Mouse (Mus musculus) T-helper 17 cell (primary cell): ENCODE results near the gene Pomc.
"Not testable (repeated sequence)": the region's sequence is repeated elsewhere in the genome, so short reads cannot be mapped to it uniquely, and the experiment has no call there.

Experiments used
- in situ Hi-C, 2 experiments: fragments of 300-600 bp; cut with MboI, MseI; formaldehyde crosslinking; loops; 1 replicate in 1 of 2; 2 replicates in 1 of 2; pipeline ENCODE4 v1.15.1; 2025; ENCODE audit warnings: high pct_unique_total_duplicates in 2 of 2

The Pomc gene

DNA sequence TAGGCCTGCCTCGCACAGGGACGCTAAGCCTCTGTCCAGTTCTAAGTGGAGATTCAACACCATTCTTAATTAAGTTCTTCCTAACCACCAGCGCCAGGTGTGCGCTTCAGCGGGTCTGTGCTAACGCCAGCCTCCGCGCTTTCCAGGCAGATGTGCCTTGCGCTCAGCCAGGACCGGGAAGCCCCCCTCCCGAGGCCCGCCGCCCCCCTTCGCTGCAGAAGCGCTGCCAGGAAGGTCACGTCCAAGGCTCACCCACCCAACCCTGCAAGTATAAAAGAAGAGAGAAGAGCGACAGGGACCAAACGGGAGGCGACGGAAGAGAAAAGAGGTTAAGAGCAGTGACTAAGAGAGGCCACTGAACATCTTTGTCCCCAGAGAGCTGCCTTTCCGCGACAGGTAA is at the start of gene Pomc:
TSS of gene Pomc (plus strand) at position 301 of the 400 bp plus-strand sequence.
- in situ Hi-C loops, result no loop called here

DNA sequence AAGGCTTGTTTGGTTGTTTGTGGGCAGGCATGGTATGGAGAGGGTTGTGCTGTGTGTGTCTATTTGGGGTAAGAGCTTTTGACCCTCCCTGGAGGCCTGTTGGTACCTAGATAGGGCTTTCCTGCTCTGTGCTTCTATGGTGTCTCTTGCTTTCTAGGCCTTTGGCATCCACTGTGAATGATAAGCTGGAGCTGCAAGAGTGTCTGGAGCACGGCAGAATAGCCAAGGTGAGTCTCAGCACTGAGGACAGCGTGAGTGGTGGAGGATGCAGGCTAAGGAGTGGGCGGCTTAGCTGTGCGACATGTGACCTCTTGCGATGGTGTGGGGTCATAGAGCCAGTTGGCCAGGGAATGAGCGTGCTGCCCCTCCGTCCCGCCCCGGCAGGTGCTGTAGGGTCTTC is 49.3 kb upstream of the Pomc start:
- in situ Hi-C loops, result no loop called here

DNA sequence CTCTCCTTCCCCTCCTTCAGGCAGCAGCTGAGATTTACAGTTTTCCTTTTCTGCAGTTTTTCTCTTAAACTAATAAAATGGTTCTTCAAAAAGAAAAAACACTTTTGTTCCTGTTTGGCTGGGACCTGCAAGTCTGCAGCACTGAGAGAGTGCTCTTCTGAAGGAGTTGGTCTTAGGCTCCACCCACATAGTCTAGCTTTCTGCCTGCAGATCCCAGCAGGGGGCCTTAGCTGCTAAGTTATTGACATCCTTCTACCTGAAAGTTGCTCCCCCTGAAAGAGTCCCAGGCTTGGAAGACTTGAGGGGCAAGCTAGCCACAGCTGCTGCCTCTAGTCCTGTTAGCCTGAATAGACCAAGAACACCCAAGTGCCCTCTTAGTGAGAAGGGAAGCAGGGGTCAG is 48.4 kb upstream of the Pomc start:
- in situ Hi-C loops, result no loop called here

DNA sequence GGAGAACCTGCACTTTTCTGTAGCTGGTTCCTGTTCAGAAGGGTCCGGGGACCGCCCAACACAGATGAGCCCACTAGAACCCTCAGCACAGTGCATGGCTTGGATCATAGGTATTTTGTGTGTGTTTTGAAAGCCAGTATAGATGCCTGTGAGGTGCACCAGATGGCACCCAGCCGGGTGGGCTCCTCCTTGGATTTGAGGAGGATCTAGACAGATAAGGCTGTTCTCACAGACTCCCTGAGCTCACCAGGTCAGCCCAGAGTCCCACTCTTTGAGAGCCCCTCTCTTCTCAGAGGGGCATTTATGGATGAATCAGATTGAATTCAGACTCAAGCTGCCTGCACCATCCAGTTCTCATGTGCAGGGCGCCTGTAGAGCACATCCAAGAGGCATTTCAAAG is 47.7 kb upstream of the Pomc start:
- in situ Hi-C loops, result no loop called here

DNA sequence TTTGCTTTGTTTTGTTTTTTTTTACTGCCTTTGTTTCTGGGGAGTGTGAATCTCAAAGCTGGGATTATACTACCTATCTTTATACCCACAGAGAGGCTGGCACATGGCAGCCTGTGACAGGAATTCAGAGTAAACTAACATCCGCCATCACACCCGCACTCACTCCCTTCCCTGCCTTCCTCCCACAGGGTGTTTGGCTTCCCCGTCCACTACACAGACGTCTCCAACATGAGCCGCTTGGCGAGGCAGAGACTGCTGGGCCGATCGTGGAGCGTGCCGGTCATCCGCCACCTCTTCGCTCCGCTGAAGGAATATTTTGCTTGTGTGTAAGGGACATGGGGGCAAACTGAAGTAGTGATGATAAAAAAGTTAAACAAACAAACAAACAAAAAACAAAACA is 47.3 kb upstream of the Pomc start:
- in situ Hi-C loops, result no loop called here

DNA sequence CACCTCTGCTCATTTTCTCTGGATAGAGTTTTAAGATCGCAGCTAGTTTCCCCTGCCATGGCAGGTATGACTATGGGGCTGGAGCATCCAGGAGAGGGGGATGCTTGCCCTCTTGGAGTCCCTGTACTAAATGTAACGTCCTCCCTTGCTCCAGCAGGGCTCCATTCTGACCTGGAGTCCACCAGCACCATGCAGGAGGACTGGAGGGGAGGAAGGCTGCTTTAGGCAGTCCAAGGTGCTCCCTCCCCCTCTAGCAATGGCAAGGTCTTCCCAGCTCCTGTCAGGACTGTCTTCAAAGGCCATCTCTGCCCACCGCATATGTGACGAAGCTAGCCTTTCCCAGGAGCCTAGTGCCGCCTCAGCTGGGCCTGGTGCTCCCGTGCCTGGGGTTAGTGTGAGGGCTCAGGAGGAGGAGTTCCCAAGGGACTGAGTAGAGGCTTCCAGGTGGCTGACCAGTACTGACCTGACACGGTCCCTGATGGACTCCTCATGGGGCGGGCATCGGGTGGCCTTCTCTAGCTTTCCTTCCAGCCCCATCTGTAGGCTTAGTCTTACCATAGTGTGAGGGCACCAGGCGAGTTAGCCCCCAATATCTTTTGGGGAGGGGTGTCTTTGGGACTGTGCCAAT is 44.2 kb upstream of the Pomc start:
- in situ Hi-C loops, result no loop called here

DNA sequence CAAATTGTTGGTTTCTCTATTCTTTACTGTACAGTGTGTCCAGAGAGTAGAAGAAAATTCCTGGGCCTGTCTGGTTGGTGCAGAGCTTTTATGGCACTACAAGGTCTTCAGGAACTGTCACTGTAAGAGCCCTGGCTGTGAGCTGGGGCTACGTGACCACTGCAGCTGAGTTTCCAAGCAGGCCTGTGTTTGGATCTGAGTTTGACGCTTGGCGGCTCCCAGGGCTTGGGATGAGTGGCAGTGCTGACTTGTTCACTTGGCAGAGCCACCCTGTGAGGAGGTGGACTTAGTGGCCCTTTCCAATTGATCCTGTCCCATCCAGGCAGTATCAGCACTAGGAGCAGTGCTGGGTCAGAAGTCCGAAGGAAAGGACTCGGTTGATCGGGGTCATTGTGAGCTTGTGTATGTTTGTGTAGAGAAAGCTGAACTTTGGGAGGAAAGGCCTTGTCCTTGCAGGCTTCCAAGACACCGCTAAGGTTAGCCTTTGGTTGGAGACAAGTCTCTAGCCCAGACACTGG is 42.9 kb upstream of the Pomc start:
- in situ Hi-C loops, result no loop called here

DNA sequence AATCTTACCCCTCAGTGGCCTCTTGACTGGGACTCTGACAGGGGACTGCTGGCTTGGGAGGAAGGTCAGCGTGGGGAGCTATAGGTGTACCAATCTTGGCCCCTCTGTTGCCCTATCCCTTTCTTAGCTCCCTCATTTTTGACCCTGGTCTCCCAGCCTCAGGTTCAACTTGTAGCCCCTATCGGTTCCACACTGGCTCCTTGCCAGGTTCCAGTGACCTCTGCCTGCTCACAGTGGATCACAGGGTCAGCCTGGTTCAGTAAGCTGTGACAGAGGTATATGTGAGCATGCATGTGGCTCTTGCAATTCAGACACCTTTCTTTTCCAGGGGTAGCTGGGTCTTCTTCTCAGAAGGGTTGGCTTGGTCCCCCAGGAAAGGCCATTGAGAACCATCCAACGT is 38.9 kb upstream of the Pomc start:
- in situ Hi-C loops, result no loop called here

DNA sequence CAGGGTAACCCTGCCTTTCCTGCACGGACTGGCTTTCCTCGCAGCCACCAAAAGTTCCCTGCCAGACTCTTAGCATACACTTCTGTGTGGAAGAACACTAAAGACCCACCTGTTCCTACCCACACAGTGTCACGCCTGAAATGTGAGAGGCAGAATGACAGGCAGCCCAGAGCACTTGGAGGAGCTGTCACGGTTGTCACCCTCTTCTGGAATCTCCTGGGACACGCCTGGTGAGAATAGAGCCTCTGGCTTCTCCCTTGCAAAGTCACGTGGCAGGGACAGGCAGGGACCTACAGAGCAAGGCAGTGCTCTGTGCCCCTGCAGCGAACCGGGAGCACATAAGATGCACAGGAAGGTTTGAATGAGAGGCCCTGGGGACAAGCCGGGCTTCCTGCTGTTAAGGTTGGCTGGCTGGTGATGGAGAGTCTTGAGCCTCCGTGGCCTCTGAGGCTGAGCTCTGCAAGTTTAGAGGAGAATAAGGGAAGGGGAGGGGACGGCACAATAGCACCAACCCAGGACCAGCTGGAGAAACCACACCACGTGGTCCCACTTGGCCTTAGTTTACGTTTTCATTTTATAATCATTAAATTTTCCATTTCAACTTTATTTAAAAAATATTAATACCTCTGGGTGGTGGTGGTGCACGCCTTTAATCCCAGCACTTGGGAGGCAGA is 36.9 kb upstream of the Pomc start:
- in situ Hi-C loops, result no loop called here

DNA sequence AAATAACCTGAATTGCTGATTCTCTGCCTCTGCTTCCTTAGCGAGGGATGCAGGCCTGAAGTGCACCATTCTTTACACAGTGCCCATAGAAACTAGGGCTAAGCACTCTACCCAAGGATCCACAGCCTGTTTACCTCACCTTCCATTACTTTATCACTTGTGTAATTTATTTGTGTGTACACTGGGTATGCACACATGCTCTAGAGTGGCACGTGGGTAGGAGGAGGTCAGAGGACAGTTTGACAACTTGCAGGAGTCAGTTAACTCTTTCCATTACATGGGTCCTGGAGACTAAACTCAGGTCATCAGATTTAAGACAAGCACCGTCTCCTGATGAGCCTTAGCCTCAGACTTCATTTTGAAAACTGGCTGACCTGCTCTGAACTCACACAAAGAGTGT is 36.2 kb upstream of the Pomc start:
- in situ Hi-C loops, result no loop called here

DNA sequence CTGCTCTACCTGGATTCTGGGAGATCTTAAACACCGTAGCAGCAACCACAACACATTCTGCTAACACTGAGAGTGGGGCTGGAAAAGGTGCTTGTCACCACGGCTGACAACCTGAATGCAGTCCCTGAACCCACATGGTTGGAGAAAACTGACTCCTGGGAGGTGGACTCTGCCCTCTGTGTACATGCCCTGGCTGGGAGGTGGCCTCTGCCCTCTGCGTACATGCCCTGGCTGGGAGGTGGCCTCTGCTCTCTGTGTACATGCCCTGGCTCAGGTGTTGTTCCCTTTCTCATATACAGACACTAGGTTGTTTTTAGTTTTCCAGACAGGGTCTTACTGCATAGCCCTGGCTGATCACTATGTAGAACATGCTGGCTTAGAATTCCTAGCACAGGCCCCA is 35.3 kb upstream of the Pomc start:
- in situ Hi-C loops, result no loop called here

DNA sequence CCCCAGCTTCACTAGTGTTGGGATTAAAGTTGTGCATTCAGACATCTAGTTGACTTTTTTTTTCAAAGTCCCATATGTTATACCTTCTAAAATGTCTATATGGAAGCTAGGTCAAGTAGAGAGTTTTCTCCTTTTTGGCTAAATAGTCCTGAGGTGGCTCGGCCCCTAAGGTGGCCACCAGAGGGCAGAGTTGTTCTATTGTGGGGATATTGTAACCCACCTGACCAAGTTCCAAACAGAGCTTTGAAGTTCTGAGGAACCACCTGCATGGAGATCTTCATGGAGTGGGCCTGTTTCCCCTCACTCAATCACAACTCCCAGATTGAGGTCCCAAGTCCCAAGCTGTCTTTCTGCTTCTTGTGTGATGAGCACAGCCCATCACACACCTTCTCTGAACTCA is 28.6 kb upstream of the Pomc start:
- in situ Hi-C loops, result loop anchor here (5.0 kb wide), 2 partner anchors 151 to 161 kb away; no protein-coding TSS in a partner anchor

DNA sequence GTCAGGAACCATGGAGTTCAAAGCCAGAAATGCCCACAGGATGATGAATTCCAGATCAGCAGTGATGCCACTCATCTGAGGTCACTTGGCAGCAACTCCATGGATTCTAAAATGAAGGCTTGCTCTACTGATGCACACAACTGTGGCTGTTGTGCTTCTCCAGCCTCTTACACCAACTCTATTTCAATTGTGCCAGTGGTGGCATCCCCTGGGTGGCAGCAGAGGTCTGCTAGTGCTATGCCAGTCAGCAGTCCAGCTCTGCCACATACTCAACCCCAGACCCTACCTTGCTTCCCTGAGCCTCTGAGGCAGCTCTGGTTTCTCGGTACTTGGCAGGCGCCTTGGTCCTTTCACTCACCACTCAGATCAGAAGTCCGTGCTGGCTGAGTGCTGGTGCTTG is 25.9 kb upstream of the Pomc start:
- in situ Hi-C loops, result loop anchor here (5.0 kb wide), 2 partner anchors 148 to 158 kb away; no protein-coding TSS in a partner anchor

DNA sequence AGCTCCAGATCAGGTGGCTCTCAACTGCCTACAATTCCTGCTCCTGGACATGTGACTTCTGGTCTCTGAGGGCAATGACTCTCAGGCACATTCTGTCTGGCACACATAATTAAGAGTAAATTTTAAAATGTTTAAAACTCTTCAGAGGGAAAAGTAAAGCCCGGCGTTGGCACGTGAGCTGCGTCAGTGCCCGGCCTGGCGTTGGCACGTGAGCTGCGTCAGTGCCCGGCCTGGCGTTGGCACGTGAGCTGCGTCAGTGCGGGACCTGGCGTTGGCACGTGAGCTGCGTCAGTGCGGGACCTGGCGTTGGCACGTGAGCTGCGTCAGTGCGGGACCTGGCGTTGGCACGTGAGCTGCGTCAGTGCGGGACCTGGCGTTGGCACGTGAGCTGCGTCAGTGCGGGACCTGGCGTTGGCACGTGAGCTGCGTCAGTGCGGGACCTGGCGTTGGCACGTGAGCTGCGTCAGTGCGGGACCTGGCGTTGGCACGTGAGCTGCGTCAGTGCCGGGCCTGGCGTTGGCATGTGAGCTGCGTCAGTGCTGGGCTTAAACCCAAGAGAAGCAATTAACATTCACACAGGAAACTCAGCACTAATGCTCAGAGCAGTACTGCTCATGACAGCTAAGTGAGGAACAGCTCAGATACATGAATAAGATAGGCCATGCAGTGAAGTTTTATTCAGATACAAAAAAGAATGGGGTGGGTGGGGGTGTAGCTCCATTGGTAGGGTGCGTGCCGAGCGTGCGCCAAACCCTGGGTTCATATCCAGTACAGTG is 24.5 kb upstream of the Pomc start:
- in situ Hi-C loops, result not testable (repeated sequence)

DNA sequence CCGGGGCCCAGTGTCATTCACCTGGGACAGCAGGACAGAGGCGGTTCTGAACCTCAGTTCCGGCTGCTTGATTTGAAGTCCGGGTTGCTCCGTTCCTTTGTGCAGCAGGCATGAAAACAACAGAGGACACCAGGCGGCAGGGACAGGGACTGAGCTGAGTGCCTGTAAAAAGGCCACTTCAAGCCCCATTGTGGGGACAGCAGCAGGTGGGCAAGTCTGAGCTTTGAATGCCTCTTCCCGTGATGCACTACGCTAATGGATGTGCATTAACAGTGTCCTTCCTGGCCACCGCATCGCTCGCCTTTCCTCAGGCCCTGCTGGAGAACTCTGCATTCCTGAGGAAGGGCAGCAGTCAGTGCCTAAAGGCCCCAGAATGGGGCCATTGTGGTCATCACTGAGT is 12.7 kb upstream of the Pomc start:
- in situ Hi-C loops, result no loop called here

DNA sequence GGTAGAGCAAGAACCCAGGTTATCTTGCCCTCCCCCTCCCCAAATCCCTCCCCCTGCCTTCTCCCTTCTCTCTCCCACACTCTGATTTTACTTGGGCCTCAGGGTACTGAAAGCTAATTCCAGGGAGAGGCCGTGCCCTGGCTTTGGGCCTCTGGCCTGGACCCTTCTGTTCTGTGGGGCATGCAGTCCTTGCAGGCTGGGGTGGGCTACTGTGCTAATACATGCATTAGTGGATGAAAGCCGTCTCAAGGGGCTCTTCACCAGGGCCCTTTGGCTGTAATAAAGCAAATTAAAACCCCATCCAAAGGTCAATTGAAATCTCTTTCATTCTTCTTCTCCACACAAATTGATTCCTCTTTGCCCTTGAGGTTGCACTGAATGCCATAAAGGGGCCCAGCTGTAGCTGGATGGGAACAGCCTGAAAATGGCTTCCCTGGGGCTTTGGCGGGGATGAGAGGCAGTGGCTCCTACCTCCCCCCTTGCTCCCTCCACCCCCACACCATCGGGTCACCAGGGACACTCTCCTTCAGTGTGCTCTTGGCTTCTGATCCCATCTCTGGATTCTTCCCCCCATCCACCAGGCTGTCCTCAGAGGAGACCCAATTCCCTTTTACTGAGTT is 10.2 kb upstream of the Pomc start:
- in situ Hi-C loops, result no loop called here

DNA sequence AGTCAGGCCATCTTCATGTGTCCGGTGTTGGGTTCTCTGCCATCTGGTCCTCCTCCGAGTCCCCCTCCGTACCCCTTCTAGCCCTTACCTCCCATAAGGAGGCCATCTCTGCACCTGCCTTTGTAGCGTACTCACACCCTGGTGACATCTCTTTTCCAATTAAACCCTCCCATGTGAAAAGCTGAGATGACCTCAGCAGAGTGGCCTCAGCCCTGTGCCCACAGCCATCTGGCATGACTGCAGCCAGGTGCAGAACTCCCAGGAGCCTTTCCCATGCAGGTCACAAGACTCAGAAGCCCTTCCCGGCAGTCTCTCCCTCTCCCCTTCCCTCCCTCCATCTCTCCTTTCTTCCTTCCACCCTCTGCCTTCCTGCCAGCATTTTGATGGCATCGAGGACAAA is 7.2 kb upstream of the Pomc start:
- in situ Hi-C loops, result no loop called here

DNA sequence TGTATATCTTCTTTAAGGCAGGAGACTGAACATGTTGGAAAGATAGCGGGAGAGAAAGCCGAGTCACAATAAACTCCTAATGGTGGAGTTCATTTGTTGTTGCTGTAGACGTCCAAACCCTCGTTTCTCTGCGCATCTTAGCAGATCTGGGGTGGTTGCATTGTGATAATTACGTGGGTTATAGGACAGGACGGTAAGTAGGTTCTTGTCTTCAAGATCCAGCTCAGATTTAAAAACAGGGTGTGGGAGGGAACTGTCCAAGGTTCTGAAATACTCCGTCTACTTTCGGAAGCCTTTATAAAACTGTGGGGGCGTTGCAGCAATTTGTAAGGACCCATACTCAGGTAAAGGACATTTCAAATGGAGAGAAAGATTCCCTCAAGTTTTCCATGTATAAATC is 620 bp downstream of the Pomc start:
- in situ Hi-C loops, result no loop called here

DNA sequence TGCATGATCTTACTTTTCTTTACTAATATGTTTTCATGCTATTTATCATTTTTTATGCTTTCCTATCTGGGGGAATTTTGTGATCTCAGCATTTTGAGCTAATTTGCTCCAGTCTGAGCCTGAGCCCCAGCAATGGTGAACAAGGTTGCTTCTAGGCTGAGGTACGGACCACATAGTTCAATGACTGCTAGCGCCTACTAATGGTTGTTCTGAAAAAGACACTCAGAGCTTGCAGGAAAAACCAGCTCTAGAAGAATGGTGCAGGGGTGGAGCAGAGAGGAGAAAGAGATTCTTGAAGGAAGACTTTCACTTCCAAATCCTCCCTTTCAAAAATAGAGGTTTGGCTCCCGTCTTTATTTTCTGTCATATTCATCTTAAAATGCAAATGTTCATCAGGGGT is 1.6 kb downstream of the Pomc start:
- in situ Hi-C loops, result no loop called here

DNA sequence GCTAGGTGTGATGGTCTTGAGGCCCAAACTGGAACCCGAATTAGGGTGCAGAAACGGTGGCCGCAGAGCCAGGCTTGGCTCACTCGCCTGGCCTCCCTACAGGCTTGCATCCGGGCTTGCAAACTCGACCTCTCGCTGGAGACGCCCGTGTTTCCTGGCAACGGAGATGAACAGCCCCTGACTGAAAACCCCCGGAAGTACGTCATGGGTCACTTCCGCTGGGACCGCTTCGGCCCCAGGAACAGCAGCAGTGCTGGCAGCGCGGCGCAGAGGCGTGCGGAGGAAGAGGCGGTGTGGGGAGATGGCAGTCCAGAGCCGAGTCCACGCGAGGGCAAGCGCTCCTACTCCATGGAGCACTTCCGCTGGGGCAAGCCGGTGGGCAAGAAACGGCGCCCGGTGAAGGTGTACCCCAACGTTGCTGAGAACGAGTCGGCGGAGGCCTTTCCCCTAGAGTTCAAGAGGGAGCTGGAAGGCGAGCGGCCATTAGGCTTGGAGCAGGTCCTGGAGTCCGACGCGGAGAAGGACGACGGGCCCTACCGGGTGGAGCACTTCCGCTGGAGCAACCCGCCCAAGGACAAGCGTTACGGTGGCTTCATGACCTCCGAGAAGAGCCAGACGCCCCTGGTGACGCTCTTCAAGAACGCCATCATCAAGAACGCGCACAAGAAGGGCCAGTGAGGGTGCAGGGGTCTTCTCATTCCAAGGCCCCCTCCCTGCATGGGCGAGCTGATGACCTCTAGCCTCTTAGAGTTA is 5.2 kb downstream of the Pomc start:
- in situ Hi-C loops, result no loop called here

DNA sequence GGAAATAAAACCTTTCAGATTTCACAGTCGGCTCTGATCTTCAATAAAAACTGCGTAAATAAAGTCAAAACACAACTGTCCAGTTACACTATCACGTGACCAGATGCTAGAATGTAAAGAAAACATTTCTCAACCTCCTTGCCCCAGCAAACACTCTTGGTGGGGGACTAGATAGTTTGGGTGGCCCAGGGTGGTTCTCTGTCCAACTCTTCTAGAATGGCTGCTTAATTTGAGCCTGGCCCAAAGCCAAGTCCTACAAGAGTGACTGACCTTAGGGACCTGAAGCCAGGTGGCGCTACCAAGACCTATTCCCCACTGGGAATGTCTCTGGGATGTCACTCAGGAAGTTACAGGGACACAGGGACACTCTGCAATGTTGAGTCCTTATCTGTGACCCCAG is 5.8 kb downstream of the Pomc start:
- in situ Hi-C loops, result no loop called here
